Mouse (Mus musculus): ENCODE data around the gene Asb5. TPM values are rescaled to one million over a fixed set of nuclear protein-coding genes. Genes with fewer than 3 reads are reported as not detected.
"Not testable (repeated sequence)": the region's sequence is repeated elsewhere in the genome, so short reads cannot be mapped to it uniquely, and the experiment has no call there.

Gene Asb5
- 1.2 TPM in 1 of 2 replicates, not detected in the other for total RNA-seq (2017)

DNA sequence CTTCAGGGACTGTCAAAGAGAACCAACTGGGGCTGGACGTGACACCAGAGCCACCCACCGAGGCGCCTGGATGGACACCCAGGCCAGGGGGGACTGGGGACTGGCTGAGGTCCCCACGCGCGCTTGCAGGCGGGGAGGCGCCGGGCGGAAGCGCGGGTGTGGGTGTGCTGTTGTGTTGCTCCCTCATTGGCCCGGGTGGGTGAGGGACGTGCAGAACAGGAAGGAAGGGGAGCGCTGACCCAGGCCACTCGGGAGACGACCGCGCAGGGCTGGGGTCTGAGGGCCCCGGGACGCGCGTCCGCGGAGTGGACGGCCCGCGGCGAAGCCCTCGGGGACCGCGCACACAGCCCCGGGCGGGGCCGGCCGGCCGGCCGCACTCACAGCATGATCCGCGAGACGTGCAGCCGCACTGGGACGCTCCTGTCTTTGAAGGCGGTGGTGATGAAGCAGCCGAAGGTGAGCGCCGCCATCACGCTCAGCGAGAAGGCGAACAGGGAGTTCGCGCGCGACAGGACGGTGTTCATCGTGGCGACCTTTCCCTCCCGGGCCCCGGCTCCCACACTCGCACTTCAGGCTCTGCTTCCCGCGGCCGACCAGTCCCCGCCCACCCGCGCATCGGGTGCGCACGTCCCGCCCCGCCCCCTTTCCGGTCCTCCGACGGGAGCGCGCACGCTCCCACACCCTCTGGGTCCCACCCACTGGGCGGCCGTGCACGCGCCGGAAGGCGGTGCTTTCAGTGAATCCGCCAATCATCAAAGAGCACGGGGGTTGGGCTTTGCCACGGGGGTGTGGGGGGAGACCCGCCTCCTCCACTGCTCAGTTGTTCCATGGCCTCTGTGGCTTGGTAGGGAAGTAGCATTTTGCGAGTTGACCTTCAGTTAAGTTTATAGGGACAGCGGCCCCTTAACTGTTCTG, at the start of gene Asb5, which contains the start of gene Spcs3:
Asb5 (plus strand) TSS at position 199 of the 915 bp plus-strand sequence.
Spcs3 (minus strand) TSS at position 617 of the 915 bp plus-strand sequence.
- ATAC-seq (ENCODE audit: extremely low read depth, insufficient number of reproducible peaks, low FRiP score, poor library complexity, severe bottlenecking) = peak; percentile 96

DNA sequence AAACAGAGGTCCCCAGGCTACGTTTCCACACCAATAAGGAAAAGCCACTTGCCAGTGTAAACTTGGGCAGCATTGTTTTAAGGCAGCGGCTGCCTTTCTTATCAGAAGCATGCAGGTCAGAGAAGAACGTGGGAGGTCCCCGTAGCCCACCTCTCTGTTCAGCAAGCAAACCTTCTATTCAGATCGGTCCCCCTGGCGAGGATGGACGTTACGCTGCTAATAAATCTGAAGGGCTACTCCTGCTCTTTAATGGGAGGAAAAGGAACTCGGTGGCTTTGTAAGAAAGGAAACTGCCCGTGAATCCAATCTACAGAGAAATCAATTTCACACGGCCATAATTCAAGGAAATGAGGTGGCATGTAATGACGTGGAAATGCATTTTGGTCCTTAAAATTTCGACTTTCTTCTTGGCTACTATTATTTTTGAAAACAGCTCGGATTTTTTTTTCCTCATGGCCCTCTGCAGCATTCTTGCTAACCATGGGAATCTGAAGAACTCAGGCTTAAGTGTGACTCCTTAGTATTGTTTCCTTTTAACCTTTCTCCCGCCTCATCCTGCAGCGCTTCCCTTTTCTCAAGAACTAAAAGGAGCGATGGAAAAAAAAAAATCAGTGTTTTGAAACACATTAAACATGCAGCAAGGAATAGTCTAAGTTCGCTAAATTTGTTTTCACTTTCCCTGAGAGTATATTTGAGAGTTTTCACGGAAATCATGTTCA, 42.7 kb upstream of the Asb5 start:
- no peak for ATAC-seq (ENCODE audit: extremely low read depth, insufficient number of reproducible peaks, low FRiP score, poor library complexity, severe bottlenecking)

- no peak for ATAC-seq (ENCODE audit: extremely low read depth, insufficient number of reproducible peaks, low FRiP score, poor library complexity, severe bottlenecking)
Observed at GRCm38 (mm10) chr8:54488437-54488836, 40.9 kb upstream of the Asb5 start.

GRCm38 (mm10) chr8:54491057-54491690, 38.2 kb upstream of the Asb5 start:
- peak; percentile 77 for ATAC-seq (ENCODE audit: extremely low read depth, insufficient number of reproducible peaks, low FRiP score, poor library complexity, severe bottlenecking)

DNA sequence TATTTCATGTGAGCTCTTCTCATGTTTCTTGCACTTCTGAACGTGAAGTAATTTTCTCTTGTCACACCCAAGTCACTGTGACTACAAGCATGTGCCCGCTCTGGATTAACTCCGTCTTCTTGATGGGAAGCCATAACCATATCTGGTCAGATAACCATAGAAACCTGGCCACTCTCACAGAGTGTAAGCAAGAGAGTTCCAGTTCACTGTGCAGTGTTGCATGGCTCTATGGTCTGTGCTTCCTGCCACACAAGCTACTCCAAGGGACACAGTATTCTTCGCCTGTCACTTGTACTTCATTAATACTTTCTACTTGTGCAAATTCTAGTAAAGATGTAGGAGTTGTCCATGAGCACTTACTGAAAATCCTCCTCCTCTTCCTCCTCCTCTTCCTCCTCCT, 37.4 kb upstream of the Asb5 start:
- no peak for ATAC-seq (ENCODE audit: extremely low read depth, insufficient number of reproducible peaks, low FRiP score, poor library complexity, severe bottlenecking)

DNA sequence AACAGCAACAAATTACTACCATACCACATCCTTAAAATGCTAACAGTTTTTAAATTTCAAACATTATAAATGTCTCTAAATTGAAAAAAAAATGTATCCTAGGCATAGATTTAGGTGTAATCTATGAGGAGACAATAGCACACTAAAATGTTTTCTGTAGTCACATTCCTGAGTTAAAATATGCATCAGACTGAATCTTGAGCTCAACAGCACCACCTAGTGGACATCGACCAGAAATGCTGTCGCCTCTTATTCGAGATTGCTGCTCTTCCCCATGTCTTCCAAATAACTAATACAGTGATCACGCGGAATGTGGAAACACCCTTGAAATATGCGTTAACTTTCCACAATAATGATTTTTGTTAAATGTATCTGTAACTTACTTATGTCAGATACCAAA, 36.3 kb upstream of the Asb5 start:
- peak; percentile 72; the same call in 1 of the 2 replicates for ATAC-seq (ENCODE audit: extremely low read depth, insufficient number of reproducible peaks, low FRiP score, poor library complexity, severe bottlenecking)

- no peak for ATAC-seq (ENCODE audit: extremely low read depth, insufficient number of reproducible peaks, low FRiP score, poor library complexity, severe bottlenecking)
Observed at GRCm38 (mm10) chr8:54493915-54494314, 35.5 kb upstream of the Asb5 start.

DNA sequence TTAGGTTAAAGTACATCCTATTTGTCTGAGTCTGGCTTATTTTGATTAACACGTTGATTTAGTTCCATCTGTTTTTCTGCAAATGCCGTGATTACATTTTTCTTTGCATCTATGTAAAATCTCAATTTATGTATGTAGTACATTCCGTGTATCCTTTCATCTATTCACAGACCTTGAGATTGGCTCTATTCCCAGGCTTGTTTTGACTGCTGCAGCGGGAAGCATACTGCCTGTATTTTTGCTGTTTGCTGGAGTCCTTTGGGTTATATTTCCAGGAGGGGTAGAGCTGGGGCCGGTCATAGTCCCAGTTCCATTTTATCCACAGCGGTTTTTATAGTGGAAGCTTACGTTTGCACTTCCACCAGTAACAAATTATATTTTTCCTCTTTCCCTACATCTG, 26.3 kb upstream of the Asb5 start:
- no peak for ATAC-seq (ENCODE audit: extremely low read depth, insufficient number of reproducible peaks, low FRiP score, poor library complexity, severe bottlenecking)

DNA sequence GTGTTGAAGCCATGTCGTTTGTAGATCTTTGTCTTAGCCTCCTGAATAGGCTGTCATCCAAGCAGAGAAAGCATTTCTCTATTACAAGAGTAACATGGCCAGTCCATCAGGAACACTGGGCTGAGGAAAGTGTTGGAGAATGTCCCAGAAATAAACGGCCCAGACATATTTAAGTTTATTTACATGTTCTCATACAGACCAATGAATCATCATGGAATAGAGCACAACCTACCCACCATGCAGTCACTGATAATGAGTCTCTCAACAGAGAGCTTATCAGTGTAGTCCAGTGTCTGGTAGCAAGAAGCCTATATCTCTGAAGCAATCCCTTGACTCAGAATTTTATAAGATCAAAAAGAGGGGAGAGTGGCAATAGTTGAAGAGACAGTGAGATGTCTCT, 24.3 kb upstream of the Asb5 start:
- no peak for ATAC-seq (ENCODE audit: extremely low read depth, insufficient number of reproducible peaks, low FRiP score, poor library complexity, severe bottlenecking)

GRCm38 (mm10) chr8:54507428-54508095, 21.8 kb upstream of the Asb5 start:
- peak; percentile 83 for ATAC-seq (ENCODE audit: extremely low read depth, insufficient number of reproducible peaks, low FRiP score, poor library complexity, severe bottlenecking)

GRCm38 (mm10) chr8:54508096-54508456, 21.3 kb upstream of the Asb5 start:
- ATAC-seq (ENCODE audit: extremely low read depth, insufficient number of reproducible peaks, low FRiP score, poor library complexity, severe bottlenecking) = no peak

- peak; percentile 28; the same call in 1 of the 2 replicates for ATAC-seq (ENCODE audit: extremely low read depth, insufficient number of reproducible peaks, low FRiP score, poor library complexity, severe bottlenecking)
Observed at GRCm38 (mm10) chr8:54508814-54509213, 20.6 kb upstream of the Asb5 start.

DNA sequence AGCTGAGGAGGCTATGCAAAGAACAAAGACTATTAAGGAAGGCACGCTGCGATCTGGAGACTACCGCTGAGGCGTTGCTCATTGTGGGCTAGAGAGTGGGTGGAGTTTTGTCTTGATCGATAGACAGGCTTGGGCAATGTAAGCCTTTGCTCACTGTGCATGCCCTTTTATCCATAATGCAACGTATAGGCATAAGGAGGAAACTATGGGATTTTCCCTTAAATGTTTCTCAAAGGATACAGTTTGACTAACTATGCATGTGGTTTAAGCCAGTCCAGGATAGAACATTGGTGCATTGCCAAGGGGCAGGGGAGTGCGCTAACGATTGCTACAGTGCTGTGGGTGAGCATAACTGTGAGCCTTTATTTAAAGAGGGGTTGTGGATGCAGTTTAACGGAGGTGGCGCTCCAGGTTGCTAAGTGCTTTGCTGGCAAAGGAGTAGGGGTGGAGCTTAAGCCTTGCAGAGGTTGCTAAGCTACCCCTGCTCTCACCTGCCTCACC, 20.1 kb upstream of the Asb5 start:
- peak; percentile 32; the same call in 1 of the 2 replicates for ATAC-seq (ENCODE audit: extremely low read depth, insufficient number of reproducible peaks, low FRiP score, poor library complexity, severe bottlenecking)

- no peak for ATAC-seq (ENCODE audit: extremely low read depth, insufficient number of reproducible peaks, low FRiP score, poor library complexity, severe bottlenecking)
Observed at GRCm38 (mm10) chr8:54511791-54512190, 17.6 kb upstream of the Asb5 start.

DNA sequence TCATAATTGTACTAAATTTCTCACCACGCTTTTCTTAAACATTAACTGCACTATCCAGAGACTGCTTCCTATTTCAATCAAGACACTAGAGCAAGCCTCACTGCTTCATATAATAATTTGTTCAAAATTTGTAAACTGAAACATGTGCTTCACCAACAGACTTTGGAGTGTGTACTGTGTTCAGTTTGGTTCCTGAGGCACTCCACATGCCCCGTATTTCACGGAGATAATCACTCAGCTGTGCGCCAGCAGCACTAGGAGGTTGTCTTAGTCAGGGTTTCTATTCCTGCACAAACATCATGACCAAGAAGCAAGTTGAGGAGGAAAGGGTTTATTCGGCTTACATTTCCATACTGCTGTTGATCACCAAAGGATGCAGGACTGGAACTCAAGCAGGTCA, 17.2 kb upstream of the Asb5 start:
- ATAC-seq (ENCODE audit: extremely low read depth, insufficient number of reproducible peaks, low FRiP score, poor library complexity, severe bottlenecking) = not testable (repeated sequence)

DNA sequence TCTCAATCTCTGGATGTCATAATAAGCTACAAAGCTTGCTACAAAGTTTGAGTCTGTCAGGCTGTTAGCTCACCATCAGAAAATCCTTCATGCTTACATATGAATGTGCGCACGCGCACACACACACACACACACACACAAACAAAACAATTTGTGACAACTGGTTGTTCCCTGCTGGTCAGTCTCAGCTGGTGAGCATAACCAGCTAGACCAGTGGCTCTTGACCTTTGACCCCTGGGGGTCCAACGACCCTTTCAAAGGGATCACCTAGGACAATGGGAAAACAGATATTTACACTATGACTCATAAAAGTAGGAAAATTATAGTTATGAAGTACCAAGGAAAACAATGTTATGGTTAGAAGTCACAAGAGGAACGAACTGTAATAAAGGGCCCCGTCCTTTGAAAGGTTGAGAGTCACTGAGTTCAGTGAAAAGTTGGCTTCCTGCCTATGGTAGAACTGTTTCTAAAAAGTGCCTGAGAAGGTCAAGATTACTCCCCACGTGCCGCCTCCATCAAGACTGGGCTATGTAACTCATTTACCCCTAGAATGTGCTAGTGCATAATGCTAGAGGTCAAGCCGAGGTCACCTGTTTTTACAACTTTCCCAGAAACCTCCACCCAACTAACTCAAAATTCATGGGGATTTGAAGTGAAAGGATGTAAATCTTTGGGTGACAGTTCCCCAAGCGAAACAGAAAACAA, 10.5 kb upstream of the Asb5 start:
- ATAC-seq (ENCODE audit: extremely low read depth, insufficient number of reproducible peaks, low FRiP score, poor library complexity, severe bottlenecking) = no peak

DNA sequence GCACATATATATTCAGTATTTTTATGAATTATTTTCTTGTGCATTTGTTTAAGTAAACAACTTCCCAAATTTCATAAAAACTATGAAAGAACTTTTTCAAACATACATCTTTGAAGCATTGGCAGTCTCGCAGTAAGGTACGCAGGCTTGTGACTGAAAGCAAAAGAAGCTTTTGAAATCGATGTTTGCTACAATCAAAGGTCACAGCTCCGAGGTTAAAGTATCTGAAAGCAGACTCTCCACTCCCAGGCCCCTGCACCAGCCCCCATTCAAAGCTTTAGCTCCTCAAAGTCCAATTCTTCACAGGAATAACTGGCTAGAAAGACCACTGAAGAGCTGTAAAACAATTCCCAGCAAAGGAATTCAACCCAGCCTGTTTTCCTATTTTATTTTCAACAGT, 8.9 kb upstream of the Asb5 start:
- ATAC-seq (ENCODE audit: extremely low read depth, insufficient number of reproducible peaks, low FRiP score, poor library complexity, severe bottlenecking) = no peak

- ATAC-seq (ENCODE audit: extremely low read depth, insufficient number of reproducible peaks, low FRiP score, poor library complexity, severe bottlenecking) = no peak
Observed at GRCm38 (mm10) chr8:54525606-54526005, 3.8 kb upstream of the Asb5 start.

Data from neutrophil, adult 5-6 weeks (primary cell).